Mouse (Mus musculus): ENCODE measurements around the gene Olfr1331. TPM values are rescaled to one million over a fixed set of nuclear protein-coding genes. Genes with fewer than 3 reads are reported as not detected.
A peak's percentile ranks its signal among the peaks of the same experiment; 100 is the strongest.
"Not testable (repeated sequence)": the region's sequence is repeated elsewhere in the genome, so short reads cannot be mapped to it uniquely, and the experiment has no call there.

Olfr1331 gene
- polyA plus RNA-seq (2012; rRNA removed), result not detected in 2 replicates

DNA sequence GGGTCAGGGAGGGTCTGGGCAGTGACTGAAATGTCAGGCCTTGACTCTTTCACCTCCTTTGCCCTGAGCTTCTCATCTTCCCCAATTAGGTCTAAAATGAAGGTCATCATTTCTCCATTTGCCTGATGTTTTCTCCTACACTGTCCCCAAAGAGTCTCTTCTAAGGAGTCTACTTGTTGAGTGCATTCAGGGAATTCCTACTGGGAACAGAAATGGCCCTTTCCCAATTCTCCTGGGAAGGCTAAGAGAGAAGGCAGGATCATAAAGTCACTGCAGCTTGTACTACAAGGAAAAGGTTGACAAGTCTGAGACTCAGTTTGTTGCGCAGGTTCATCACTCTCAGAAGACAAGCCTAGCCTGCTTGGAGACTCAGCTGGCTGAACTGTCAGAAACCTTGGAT lies at the start of gene Olfr1331:
Gene Olfr1331, plus strand, starts transcription at position 301 of the 400 bp plus-strand sequence.
- DNase-seq (ENCODE audit: low read depth), result no peak

DNA sequence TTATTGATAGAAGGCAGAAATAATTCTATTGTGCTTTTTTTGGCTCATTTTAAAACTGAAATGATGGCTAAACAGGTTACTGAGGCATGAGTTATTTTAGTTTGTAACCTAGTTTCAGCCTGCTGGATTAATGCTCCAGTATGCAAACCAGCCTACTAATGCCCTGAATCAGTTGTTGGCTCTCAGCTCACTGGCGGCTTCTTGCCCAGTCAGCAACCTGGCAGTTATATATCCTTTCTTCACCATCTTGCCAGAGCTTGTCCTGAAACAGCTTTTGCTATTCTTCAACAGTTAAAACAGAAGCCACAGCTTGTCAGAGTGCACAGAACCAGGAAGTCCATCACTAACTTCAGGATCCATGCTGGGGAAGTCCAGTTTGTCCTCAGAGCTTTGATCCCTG lies 45.5 kb upstream of the Olfr1331 start:
- peak; percentile 37 for DNase-seq (ENCODE audit: low read depth)

DNA sequence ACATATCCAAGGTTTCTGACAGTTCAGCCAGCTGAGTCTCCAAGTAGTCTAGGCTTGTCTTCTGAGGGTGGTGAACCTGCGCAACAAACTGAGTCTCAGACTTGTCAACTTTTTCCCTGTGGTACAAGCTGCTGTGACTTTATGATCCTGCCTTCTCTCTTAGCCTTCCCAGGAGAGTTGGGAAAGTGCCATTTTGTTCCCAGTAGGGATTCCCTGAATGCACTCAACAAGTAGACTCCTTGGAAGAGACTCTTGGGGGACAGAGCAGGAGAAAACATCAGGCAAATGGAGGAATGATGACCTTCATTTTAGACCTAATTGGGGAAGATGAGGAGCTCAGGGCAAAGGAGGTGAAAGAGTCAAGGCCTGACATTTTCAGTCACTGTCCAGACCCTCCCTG lies 28.3 kb upstream of the Olfr1331 start, which contains the start of gene Olfr1333:
Gene Olfr1333, minus strand, starts transcription at position 101 of the 400 bp plus-strand sequence.
- no peak for DNase-seq (ENCODE audit: low read depth)

DNA sequence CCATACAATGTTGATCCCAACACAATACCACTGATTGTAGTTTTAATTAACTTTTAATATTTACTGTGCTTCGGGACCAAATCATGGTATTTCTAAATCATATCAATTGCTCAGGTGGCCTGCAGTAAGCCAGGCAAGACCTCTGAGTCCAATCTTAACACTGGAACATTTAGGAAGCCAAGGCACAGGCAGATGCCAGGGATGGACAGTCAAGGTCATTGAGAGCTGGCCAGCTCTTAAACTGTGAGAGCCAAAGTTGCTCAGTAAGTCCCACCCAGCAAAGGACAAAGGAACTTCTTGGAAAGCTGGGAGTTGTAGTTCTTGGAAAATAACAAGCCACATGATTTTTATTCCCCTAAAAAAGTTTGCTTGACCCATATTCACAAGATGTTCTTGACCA lies 2.7 kb upstream of the Olfr1331 start:
- no peak for DNase-seq (ENCODE audit: low read depth)

DNA sequence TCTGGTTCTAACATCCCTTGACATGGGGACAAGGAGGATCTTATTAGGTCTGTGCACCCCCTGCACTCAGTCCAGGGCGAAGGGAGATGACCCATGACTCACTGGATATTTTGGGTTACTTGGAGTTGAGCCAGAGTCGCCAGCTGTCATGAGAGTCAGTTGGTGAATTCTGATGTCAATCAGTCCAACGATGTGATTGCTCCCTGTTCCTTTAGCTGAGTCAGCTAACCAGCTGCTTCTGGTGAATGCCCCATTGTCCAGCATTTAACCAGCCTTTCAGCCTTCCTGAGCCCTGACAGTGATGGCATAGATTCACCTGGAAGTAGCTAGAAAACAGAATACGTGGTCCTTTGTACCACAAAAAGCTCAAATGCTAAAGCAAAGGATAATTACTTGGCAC lies 1.7 kb upstream of the Olfr1331 start:
- DNase-seq (ENCODE audit: low read depth), result no peak

DNA sequence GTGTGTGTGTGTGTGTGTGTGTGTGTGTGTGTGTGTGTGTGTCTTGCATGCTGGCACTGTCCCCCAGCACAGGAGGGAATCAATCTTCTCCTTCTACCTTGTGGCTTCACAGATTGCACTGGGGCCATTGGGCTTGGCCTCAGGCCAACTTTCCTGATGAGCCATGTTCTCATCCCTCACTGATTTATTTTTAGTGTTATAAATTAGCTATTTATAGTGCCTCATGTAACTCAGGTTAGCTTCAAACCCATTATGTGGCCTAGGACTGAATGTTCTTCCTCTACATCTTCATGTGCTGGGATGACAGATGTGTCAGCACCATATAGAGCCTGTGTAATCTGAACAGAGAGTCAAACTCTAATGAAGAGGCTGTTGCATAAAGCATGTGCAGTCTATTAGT lies 3.1 kb downstream of the Olfr1331 start:
- DNase-seq (ENCODE audit: low read depth), result no peak

DNA sequence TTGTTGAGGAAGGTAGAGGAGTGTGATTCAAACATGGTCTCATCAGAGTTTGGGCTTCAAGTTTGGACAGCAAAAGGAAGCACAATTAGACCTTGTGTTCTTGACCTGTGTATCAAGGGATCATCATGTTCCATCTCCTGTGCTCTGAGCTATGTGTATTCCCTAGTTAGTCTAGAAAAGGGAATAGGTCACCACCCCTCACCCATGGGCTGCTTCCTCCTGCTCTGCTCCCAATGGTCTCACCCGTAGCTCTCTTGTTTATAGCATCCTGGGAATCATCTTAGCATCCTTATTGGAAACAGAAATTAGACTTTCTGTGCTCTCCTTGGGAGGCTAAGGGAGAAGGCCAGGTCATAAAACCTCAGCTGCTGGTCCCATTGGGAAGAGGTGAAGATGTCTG lies 23.8 kb downstream of the Olfr1331 start, which contains the start of gene Olfr1330:
Gene Olfr1330, plus strand, starts transcription at position 301 of the 400 bp plus-strand sequence.
- no peak for DNase-seq (ENCODE audit: low read depth)

DNA sequence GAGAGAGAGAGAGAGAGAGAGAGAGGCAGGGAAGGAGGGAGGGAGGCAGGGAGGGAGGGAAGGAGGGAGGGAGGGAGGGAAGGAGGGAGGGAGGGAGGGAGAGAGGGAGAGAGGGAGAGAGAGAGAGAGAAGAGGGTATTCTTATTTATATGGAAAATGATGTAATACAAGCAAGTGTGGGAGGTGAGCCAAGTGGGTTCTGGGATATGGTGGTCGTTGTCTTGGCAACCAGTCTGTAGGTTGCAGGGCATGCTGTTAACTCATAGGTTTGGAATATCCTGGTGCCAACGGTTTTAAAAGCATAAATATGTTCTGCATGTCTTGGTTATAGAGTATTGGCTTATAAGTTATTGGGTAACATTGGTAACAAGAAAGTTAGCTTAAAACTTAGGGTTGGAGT lies 37.5 kb downstream of the Olfr1331 start:
- DNase-seq (ENCODE audit: low read depth), result no peak

DNA sequence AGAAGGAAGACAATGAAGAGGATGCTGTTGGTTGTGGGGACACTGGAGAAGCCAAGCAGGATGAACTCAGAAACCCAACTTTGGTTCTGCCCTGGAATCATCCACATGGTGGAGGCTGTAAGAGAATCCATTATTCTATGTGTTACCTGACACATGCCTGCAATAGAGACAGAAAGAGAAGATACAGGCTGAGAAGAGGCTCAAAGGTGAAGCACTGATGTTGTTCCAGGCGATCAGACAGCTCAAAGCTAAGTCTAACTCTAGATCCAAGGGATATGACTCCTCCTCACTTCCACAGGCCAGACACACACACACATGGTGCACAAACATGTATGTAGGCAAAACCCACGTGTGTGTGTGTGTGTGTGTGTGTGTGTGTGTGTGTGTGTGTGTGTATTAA lies 52.9 kb downstream of the Olfr1331 start, which contains the start of gene Olfr1329:
Gene Olfr1329, minus strand, starts transcription at position 101 of the 400 bp plus-strand sequence.
- not testable (repeated sequence) for DNase-seq (ENCODE audit: low read depth)

Other genes with a start within 250 kb of the Olfr1331 start
- gene Cfap57, start 243.9 kb upstream of the Olfr1331 start, polyA plus RNA-seq (2012; rRNA removed), result 0.30 and 0.71 TPM in 2 replicates
- gene Ebna1bp2, start 243.8 kb upstream of the Olfr1331 start, polyA plus RNA-seq (2012; rRNA removed), result 16.8 and 22.0 TPM in 2 replicates
- not detected in 2 replicates for gene Olfr62, start 205.7 kb upstream of the Olfr1331 start, polyA plus RNA-seq (2012; rRNA removed)
- 0.11 and 0.25 TPM in 2 replicates for gene Olfr1342, start 171.9 kb upstream of the Olfr1331 start, polyA plus RNA-seq (2012; rRNA removed)
- gene Olfr1341, start 161.1 kb upstream of the Olfr1331 start, polyA plus RNA-seq (2012; rRNA removed), result 0.25 and 0.53 TPM in 2 replicates
- gene Olfr1340, start 144.5 kb upstream of the Olfr1331 start, polyA plus RNA-seq (2012; rRNA removed), result not detected in 2 replicates
- gene Olfr1339, start 132.5 kb upstream of the Olfr1331 start, polyA plus RNA-seq (2012; rRNA removed), result not detected in 2 replicates
- gene Olfr1338, start 105.9 kb upstream of the Olfr1331 start, polyA plus RNA-seq (2012; rRNA removed), result 8.5 and 10.8 TPM in 2 replicates
- gene Olfr1337, start 82.1 kb upstream of the Olfr1331 start, polyA plus RNA-seq (2012; rRNA removed), result 0.42 TPM in 1 of 2 replicates, not detected in the other
- gene Olfr1335, start 54.7 kb upstream of the Olfr1331 start, polyA plus RNA-seq (2012; rRNA removed), result not detected in 2 replicates
- gene Olfr1333, start 28.4 kb upstream of the Olfr1331 start, polyA plus RNA-seq (2012; rRNA removed), result not detected in 2 replicates
- gene Olfr1330, start 23.9 kb downstream of the Olfr1331 start, polyA plus RNA-seq (2012; rRNA removed), result 0.36 TPM in 1 of 2 replicates, not detected in the other
- gene Olfr1329, start 52.8 kb downstream of the Olfr1331 start, polyA plus RNA-seq (2012; rRNA removed), result not detected in 2 replicates
- gene Olfr1328, start 74.0 kb downstream of the Olfr1331 start, polyA plus RNA-seq (2012; rRNA removed), result not detected in 2 replicates
- gene Lao1, start 96.9 kb downstream of the Olfr1331 start, polyA plus RNA-seq (2012; rRNA removed), result 0.35 and 0.42 TPM in 2 replicates
- gene Slc2a1, start 244.1 kb downstream of the Olfr1331 start, polyA plus RNA-seq (2012; rRNA removed), result 32.1 and 37.3 TPM in 2 replicates